Mouse (Mus musculus) neutrophil, adult 5-6 weeks (primary cell): ENCODE results near the gene Flt4. TPM values are rescaled to one million over a fixed set of nuclear protein-coding genes. Genes with fewer than 3 reads are reported as not detected.
"Not testable (repeated sequence)": the region's sequence is repeated elsewhere in the genome, so short reads cannot be mapped to it uniquely, and the experiment has no call there.

Experiments
- ATAC-seq: fragments of 151-379, 151-347 bp; 2 replicates; pipeline ENCODE4 v1.8.0; 2017; ENCODE audit warnings: mild to moderate bottlenecking, moderate TSS enrichment; ENCODE audit not compliant: insufficient number of reproducible peaks, poor library complexity, low FRiP score, severe bottlenecking; ENCODE audit errors: extremely low read depth
- total RNA-seq: library from RNA; stranded (forward); fragments of 200-1000 nt; gene quantifications from 2 replicates; pipeline ENCODE4 v1.2.3, GENCODE M21; 2017

Flt4 gene
- total RNA-seq: not detected in 2 replicates

DNA sequence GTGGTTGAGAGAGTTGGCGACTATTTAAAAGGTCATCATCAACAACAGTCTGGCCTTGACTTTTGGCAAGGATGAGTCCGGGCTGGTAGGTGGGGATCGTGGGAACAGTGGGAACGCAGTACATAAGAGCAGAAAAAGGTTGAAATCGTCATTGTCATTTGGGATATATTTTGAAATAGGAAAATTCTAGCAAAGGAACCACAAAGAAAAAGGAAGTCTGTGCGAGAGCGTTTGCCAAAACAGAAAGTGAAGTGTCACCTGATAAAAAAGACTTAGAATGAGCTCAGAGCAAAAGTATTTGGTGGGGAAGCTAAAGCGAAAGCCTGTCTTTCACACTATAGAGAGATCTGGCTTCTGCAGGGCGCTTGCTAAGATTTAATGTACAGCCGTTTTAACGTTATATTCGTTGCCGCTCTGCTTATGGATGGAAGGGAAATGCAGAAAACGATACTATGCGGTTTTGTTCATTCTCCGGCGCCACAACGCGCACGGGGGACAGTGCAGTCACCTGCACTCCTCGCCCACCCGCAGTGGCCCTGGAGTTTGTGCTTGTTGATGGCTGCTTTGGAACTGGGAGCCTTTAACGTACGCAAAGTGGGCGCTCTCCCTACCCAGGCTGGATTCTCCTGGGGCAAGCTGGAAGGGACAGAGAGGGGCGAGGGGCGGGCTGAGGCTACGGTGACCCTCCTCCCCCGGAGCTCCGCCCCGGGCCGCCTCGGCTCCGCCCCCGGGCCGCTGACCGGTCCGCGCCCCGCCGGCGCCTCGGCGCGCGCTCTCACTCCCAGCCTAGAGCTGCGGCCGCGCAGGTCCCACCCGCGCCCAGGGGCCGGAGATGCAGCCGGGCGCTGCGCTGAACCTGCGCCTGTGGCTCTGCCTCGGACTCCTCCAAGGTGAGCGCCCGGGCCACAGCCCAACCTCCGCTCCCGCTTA, at the start of gene Flt4:
Flt4 (plus strand) TSS at position 326 of the 930 bp plus-strand sequence.
- not testable (repeated sequence) for ATAC-seq

DNA sequence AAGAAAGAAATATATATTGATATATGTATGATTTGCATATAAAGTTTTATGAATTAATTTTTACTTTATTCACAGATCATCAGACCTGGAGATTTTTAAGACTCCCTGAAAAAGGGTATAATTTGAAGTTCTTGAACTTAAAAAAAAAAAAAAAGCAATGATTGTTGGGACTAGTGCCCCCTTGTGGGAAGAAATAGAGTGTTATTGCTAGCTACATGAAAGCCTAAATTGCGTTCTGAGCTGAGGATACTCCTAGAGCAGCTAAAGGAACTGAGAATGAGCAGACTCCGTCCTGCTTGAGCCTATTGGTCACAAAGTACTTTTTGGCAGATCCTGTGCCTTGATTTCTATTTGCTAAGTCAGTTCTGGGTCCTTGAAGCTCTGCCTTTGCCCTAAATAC, 34.0 kb upstream of the Flt4 start:
- not testable (repeated sequence) for ATAC-seq

DNA sequence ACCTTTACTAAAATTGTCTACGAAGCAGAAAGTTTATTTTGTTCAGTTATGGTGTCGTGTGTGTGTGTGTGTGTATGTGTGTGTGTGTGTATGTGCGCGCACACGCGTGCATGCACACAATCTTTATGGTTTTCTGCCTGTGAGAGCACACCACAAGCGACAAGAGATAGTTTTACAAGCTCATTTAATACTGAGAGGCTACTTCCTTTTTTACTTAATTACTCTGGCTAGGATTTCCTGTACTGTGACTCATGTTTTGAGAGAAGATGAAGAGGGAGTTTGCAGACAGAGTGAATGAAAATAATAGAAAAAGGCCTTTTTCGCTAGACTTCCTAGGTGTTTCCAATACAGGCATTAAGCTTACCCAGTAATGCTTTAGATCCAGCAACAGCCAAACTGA, 28.6 kb upstream of the Flt4 start:
- not testable (repeated sequence) for ATAC-seq

DNA sequence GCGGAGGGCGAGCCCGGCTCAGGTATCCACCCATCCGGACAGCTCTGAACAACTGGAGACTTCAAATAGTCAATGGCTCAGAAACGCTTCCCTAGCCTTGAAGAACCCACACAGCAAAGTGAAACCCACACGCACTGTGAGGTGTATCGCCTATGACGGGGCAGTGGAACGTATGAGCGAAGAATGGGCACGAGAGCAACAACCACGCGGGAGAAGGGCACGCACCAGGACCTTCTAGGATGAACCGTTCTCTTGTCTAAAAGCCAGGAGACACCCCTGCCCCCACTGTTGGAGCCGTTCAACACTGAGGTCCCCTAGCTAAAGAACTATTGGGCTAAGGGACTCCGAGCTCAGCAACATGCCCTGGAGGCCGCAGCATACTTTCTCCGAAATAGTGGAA, 18.9 kb upstream of the Flt4 start:
- ATAC-seq: no peak

DNA sequence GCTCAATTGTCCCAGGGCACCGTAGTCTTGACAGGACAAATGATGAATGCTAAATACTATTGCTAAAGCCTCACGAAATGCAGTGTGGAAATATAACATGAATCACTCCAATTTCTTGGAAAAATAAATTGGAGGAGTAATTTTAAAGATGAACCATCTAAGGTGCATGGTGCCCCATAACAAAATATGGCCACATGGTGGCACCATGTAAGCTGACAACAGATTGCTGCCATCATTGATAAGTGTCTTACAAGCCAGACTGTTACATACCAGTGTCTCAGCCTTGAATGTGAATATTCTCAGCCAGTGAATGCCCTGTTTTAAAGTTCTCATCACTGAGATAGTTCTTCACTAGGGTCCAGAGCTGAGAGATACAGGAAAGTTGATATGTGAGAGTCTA, 11.9 kb upstream of the Flt4 start:
- not testable (repeated sequence) for ATAC-seq

DNA sequence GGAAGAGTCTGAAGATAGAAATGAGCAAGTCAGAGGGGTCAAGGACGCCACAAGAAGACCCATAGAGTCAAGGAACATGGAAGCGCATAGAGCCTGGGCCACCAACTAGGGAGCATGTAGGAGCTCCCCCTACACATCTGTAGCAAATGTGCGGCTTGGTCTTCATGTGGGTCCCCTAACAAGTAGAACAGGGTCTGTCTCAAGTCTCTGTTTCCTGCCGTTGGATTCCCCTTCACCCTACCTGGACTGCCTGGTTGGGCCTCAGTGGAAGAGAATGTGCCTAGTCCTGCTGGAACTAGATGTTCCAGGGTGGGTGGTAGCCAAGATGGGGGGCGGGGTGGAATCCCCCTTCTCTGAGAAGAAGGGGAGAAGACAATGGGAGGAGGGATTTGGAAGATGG, 757 bp upstream of the Flt4 start:
- ATAC-seq: not testable (repeated sequence)

DNA sequence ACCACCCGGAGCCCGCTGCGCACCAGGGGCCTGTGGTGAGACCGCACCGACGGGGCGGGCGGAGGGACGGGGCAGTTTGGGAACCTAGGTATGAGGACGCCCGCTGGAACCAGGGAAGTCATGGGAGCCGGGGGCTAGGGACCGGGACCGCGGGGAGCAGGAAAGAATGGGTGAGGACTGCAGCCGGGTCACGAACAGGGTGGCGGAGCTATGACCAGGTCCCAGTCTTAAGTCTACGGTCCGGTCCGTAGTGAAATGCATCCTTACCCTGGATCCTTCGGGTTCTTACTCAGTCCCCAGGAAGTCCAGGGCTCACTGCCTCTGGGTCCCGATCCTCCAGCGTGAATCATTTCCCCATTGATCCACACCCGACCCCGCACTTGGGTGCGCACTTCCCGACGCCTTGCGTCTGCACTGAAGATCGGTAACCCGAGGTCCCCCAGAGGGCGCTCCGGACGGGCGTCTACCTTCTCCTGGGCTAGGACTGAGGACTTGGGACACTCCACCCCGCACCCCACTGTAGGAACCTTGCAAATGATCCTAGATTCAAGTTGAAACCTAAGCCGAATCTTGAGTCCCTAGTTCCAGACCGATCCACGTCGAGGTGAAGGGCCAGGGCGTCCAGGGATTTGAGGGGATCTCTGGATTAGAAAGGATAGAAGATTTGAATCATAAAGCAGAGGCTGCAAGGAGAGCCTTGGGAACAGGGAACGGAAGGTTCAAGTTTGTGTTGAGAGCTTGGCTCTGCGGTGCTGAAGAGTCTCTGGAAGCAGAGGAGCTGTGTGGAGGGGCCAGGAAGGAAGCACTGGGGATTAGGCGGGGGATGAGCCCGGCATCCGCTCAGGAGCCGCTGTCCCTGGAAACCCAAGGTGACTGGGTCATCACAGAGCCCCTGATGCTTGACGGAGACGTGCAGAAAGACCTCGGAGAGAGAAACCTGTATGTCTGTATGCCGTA, 1.1 kb downstream of the Flt4 start:
- not testable (repeated sequence) for ATAC-seq

DNA sequence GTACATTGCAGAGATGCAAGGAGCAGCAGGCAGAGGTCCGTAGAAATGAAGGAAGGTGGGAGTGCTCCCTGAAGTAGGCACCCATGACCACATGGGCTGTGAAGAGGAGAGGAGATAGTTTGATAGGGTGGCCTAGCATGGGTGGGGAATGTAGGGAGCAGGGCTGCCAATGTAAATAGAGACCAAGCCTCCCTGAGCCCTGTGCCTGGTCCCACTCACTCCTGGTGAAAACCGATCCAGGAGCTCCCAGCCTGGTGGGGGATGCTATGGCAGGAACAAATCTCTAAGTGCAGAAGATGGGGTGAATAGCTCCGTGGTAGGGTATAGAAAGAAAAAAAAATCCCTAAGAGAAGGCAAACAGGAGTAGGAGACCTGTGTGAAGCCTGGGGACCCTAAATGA, 2.3 kb downstream of the Flt4 start:
- ATAC-seq: not testable (repeated sequence)

DNA sequence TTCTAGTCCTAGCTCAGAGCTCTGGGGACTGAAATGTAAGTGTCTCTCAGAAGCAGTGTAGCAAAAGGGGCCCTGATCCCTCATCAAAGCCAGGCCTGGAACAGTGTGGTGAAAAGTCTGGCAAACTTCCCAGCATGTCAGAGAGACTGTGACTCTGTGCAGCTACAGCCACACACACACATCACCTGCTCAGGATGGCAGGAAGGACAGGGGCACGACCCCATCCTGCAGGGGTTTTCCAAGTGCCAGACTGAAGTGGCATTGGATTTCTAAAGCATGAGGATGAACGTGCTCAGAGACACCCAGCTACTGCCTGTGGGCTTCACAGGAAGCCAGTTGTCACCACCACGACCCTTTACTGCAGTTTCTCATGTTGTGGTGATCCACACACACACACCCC, 3.1 kb downstream of the Flt4 start:
- no peak for ATAC-seq

DNA sequence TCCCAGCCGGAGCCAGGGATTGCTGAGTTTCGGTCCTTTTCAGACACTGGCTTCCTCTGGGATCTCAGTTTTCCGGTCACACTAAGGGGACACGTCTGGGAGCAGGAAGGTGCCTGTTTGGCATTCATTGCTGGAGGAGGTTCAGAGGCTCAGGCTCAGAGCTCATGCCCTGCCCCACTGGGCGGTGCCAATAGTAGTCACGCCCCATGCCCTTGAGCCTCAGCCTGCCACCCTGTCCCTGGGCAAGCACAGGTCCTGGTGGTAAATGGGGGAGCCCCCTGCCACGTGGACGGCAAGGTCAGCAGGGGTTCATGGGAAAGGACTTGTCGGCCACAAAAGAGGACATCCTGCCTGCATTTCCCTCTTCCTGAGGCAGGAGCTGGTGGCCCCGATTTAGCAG, 4.3 kb downstream of the Flt4 start:
- no peak for ATAC-seq

DNA sequence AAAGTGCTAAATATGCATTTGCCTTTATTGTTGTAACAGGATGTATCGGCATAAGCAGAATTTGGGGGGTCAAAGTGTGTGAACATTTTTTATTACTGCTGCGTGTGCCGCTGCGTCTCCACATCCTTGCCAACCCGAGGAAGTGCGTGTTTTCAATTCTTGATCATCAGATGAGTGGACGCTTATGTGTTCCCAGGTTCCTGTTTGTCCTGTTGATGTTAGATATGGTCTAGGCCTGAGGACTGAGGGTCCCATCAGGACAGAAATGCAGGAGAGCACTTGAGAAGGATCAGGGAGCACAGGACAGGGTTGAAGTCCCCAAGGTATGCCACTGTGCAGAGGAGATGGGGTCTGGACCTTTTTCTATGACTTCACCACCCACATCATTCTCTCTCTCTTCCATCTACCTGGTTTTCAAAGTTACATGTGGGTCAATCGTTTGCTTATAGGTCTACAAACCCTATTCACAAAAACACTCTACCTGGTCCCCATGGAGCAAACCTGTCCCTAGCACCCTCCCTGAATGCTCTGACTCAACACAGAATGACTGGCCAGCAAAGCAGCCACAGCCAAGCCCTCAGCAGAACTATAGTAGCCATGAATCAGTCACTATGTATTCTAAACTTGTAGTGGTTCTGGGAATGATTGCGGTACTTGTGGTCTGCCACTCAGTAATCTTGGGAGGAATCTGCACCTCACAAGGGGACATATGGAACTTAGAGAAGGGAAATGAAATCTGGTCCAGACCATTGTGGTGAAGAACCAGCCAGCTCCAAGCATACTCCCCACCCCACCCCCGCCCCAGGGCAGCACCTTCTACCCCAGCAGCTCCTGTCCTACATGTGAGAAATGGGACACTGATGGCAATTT, 7.0 kb downstream of the Flt4 start:
- no peak for ATAC-seq

DNA sequence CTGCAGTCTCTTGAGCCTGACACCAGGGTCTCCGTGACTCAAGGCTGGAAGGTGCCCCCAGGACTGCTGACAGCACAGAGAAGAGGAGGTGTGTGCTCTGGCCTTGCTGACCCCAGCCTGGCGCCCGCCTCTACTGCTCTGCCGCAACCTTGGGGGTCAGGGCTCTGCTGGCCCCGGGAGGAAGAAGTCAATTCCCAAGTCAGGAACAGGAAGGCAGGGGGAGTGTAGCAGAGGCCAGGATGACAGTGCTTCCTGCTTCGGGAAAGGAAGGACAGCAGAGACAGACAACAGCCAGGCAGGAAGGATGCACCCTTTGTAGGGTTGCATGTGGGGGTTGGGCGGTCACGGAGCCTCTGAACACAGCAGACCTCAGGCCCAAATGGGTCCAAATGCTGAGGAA, 9.4 kb downstream of the Flt4 start:
- no peak for ATAC-seq

DNA sequence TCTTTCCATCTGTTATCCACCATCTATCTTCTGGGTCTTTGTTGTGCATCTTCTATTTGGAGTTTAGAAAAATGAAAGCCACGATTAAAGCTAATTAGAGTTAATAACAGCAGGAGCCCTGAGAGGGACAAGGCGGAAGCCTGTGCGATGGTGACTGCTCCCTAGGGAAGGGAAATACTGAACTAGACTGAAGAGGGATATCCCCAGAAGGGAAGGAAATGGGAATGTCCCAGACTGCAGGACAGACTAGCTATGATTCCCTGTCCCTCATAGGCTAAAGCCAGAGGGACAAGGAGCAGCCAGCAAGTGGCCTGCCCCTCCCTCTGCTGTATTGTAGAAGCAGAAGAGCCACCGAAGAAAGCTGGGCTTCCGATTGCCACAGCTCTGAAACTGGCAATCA, 12.9 kb downstream of the Flt4 start:
- ATAC-seq: no peak

DNA sequence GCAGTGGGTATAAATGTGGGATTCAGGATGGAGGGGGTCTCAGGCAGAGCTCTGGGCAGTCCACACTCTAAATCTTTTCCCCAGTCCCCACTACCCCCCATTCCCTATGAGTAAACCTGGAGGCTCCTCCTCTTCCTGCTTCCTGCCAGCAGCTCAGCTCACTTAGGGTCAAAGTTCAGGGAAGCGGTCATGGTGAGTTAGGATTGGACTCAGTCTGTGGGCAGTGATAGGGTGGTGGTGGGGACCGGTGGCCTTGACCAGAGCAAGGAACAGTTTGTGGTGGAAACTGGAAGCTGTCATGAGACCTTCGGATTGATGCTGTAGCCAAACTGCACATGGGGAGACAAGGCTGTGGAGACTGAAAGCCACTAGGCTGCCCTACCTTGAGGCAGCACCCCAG, 15.1 kb downstream of the Flt4 start:
- no peak for ATAC-seq

DNA sequence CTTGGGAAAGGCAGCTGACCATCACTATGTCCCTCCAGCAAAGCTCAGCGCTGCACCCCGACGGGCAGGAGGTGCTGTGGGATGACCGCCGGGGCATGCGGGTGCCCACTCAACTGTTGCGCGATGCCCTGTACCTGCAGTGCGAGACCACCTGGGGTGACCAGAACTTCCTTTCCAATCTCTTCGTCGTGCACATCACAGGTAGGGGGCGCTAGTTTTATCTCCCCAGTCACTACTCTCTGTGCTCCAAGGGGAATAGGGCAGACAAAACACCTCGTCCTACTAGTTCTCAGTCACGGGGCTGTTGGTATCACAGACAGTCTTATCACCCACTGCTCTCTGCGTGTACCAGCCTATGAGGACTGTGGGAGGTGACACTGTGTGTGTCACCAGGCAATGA, 16.8 kb downstream of the Flt4 start:
- ATAC-seq: no peak

DNA sequence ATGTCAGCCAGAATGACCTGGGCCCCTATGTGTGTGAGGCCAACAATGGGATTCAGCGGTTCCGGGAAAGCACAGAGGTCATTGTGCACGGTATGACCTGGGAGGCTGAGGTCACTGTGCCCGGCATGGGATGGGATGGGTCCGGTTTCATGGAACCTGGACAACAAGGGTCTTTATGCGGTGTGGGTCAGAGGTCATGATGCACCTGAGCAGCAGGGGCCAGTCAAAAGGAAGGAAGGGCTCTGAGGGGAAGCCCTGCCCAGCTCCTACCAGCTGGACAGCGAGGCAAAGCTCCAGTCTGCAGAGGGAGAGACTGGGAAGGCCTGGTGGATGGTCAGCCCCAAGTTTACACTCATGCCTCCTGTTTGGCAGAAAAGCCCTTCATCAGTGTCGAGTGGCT, 17.7 kb downstream of the Flt4 start:
- no peak for ATAC-seq

DNA sequence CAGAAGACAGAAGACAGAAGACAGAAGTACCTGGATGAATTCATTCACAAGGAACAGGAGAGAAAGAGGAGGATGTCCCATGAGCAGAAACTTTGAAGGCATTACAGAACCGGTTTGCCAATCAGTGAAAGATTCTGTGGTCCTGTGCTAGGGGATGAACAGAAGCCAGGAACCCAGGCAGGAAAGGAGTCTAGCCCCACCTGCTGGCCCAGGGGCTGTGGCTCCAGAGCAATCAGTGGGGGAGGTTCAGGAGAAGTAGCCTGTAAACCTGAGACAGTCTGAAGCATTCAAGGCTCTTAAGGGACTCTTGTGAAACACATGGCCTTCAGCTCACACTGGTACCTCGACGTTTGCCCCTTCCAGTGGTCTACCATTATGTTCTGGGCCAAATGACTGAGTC, 22.1 kb downstream of the Flt4 start:
- no peak for ATAC-seq

DNA sequence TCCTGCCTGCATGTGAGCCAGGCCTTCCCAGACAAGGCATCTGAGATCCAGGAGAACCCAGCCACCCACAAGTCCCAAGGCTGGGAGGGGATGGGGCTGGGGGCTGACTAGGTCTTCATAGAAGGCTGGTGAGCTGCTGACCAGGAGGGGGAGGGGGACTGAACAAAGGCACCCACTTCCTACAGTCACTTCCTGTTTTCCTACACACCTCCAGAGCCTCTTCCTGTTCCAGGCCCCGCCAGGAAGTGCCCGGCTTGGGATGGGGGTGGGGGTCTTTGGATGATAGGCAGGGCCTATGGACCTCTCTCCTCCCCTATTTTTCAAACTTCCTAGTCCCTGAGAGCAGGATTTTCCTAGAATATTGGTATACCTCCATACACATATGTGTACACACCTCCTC, 23.2 kb downstream of the Flt4 start:
- ATAC-seq: no peak

DNA sequence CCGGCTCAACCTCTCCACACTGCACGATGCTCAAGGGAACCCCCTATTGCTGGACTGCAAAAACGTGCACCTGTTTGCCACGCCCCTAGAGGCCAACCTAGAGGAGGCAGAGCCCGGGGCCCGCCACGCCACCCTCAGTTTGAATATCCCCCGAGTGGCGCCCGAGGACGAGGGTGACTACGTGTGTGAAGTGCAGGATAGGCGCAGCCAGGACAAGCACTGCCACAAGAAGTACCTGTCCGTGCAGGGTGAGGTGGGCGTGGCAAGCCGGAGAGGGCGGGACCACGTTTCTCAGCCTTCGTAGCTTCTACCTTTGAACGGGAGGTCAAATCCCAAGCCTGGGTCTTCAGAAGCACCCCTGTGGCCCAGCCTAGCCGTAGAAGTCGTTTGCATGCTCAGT, 25.0 kb downstream of the Flt4 start:
- no peak for ATAC-seq
